Mouse (Mus musculus): ENCODE results near the gene Nmnat1. TPM values are rescaled to one million over a fixed set of nuclear protein-coding genes. Genes with fewer than 3 reads are reported as not detected.
A peak's percentile ranks its signal among the peaks of the same experiment; 100 is the strongest.

The Nmnat1 gene
- polyA plus RNA-seq, 1 experiment from 2014 or later, result 12.2 TPM

- Histone ChIP-seq H3K36me3 (replicated peaks; ENCODE audit: control insufficient read depth, insufficient read depth, low read depth, low read length) (no peaks in the 10 kb centered on the region), H3K4me3 (ENCODE audit: low read depth, low read length) (peak overlapping the region; percentile 89), H3K9ac (replicated peaks; ENCODE audit: low read length) (peak overlapping the region; percentile 88), H3K4me1 (ENCODE audit: control insufficient read depth, insufficient read depth, low read length) (no peaks in the 10 kb centered on the region; the same call in 1 of the 2 replicates), H3K4me2 (ENCODE audit: low read depth, low read length) (peak overlapping the region; percentile 91), H3K9me3 (replicated peaks; ENCODE audit: control insufficient read depth, low read length) (no peaks in the 10 kb centered on the region), H3K27ac (replicated peaks; ENCODE audit: low read depth, low read length) (peak overlapping the region; percentile 47), H3K27me3 (ENCODE audit: control insufficient read depth, insufficient read depth, low read length) (no peaks in the 10 kb centered on the region)
- ATAC-seq (replicated peaks; ENCODE audit: insufficient number of reproducible peaks, low FRiP score, low TSS enrichment, low read depth) (peak; percentile 47), DNase-seq (ENCODE audit: low spot score) (no peak)
- WGBS, result 3% methylated on average over 49 of the region's 52 CpGs
These were observed 33.6 kb upstream of the Nmnat1 start for GRCm38 (mm10) chr4:149518351-149519220.

DNA sequence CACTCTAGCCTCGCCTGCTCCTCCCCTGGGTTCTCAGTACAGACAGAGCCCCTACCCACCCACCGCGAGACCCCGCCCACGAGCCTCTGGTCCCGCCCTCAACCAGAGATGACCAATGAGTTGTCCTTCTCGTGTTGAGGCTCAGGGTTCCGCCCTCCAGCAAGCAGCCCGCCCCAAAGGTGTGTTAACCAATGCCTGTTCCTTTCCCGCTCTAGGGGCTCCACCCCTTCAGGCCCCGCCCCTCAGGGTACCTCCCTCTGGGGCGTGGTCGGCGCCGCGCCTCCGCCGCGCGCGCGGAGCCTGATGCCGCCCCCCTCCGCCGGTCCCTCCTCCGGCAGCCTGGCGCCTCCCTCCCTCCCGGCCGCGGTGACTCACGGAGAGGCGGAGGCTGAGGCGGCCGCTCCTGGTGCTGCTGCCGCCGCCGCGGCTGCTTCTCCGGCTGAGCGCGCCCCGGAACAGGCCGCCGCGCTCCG is 32.9 kb upstream of the Nmnat1 start, which contains the start of gene Ctnnbip1:
Ctnnbip1 (plus strand) TSS at position 369 of the 473 bp plus-strand sequence.
- peak within 1 kb of the TSS; percentile 88 for H3K9ac ChIP-seq (replicated peaks; ENCODE audit: low read length)
- H3K27ac ChIP-seq (replicated peaks; ENCODE audit: low read depth, low read length), result peak within 1 kb of the TSS; percentile 47
- peak within 1 kb of the TSS; percentile 89 for H3K4me3 ChIP-seq (ENCODE audit: low read depth, low read length)
- no peaks in the 10 kb centered on the region for H3K27me3 ChIP-seq (ENCODE audit: control insufficient read depth, insufficient read depth, low read length)
- no peaks in the 10 kb centered on the region; the same call in 1 of the 2 replicates for H3K4me1 ChIP-seq (ENCODE audit: control insufficient read depth, insufficient read depth, low read length)
- no peaks in the 10 kb centered on the region for H3K9me3 ChIP-seq (replicated peaks; ENCODE audit: control insufficient read depth, low read length)
- H3K36me3 ChIP-seq (replicated peaks; ENCODE audit: control insufficient read depth, insufficient read depth, low read depth, low read length), result no peaks in the 10 kb centered on the region
- WGBS, result under 1% methylated on average over 33 of the region's 46 CpGs
- H3K4me2 ChIP-seq (ENCODE audit: low read depth, low read length), result peak within 1 kb of the TSS; percentile 91
- peak; percentile 97 for DNase-seq (ENCODE audit: low spot score)
- peak; percentile 97 for ATAC-seq (replicated peaks; ENCODE audit: insufficient number of reproducible peaks, low FRiP score, low TSS enrichment, low read depth)

- no peak for ATAC-seq (replicated peaks; ENCODE audit: insufficient number of reproducible peaks, low FRiP score, low TSS enrichment, low read depth)
- Histone ChIP-seq H3K9ac (replicated peaks; ENCODE audit: low read length) (no peak overlapping the region), H3K4me3 (ENCODE audit: low read depth, low read length) (no peak overlapping the region), H3K4me1 (ENCODE audit: control insufficient read depth, insufficient read depth, low read length) (no peaks in the 10 kb centered on the region), H3K27me3 (ENCODE audit: control insufficient read depth, insufficient read depth, low read length) (no peaks in the 10 kb centered on the region), H3K36me3 (replicated peaks; ENCODE audit: control insufficient read depth, insufficient read depth, low read depth, low read length) (no peaks in the 10 kb centered on the region), H3K4me2 (ENCODE audit: low read depth, low read length) (no peak overlapping the region), H3K27ac (replicated peaks; ENCODE audit: low read depth, low read length) (no peak overlapping the region), H3K9me3 (replicated peaks; ENCODE audit: control insufficient read depth, low read length) (no peaks in the 10 kb centered on the region)
- WGBS, result 93% methylated on average over 5 of the region's 5 CpGs
- DNase-seq (ENCODE audit: low spot score), result no peak
These were observed 30.7 kb upstream of the Nmnat1 start for GRCm38 (mm10) chr4:149515706-149516105.

DNA sequence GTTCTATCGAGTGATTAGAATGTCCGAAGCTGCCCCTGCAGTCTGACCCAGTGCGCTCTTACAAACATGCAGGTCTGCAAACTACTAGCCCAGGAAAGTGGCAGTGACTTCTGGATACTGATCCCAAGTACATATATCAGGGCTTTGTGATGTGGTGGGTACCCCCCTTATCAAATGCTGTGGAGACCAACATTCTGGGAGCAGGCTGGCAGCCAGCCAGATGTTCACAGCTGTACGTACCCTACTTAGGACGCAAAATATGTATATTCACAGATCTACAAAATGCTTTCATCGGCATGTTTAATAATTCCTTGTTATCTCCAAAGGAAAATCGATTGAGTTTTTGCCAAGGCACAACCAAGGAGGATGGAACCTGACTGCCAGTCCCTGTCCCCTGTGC is 27.1 kb upstream of the Nmnat1 start:
- Histone ChIP-seq H3K9ac (replicated peaks; ENCODE audit: low read length) (no peak overlapping the region), H3K27ac (replicated peaks; ENCODE audit: low read depth, low read length) (no peak overlapping the region), H3K36me3 (replicated peaks; ENCODE audit: control insufficient read depth, insufficient read depth, low read depth, low read length) (no peaks in the 10 kb centered on the region), H3K4me1 (ENCODE audit: control insufficient read depth, insufficient read depth, low read length) (no peaks in the 10 kb centered on the region), H3K9me3 (replicated peaks; ENCODE audit: control insufficient read depth, low read length) (no peaks in the 10 kb centered on the region), H3K4me2 (ENCODE audit: low read depth, low read length) (no peak overlapping the region), H3K4me3 (ENCODE audit: low read depth, low read length) (no peak overlapping the region), H3K27me3 (ENCODE audit: control insufficient read depth, insufficient read depth, low read length) (no peaks in the 10 kb centered on the region)
- DNase-seq (ENCODE audit: low spot score) (no peak), ATAC-seq (replicated peaks; ENCODE audit: insufficient number of reproducible peaks, low FRiP score, low TSS enrichment, low read depth) (no peak)
- WGBS, result 86% methylated on average over 7 of the region's 7 CpGs

DNA sequence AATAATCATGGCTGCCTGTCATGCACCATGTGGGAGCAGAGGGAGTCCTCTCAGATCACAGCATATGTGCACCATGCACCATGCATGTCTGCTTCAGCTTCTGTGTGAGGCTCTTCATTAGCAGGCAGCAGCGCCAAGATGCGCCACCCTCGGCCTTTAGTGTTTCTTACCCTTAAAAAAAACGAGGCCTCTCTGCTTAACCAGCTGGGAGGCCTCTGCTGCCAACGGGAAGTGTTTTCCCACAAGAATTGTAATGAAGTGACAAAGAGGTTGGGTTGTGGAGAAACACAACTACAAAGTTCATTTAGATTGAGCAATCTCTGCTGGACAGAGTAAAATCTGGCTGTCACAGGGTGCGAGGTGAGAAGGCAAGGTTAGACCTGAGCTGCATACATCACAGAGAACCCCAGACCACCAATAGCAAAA is 26.2 kb upstream of the Nmnat1 start:
- Histone ChIP-seq H3K27ac (replicated peaks; ENCODE audit: low read depth, low read length) (no peak overlapping the region), H3K4me3 (ENCODE audit: low read depth, low read length) (no peak overlapping the region), H3K27me3 (ENCODE audit: control insufficient read depth, insufficient read depth, low read length) (no peaks in the 10 kb centered on the region), H3K4me2 (ENCODE audit: low read depth, low read length) (no peak overlapping the region), H3K4me1 (ENCODE audit: control insufficient read depth, insufficient read depth, low read length) (no peaks in the 10 kb centered on the region), H3K9ac (replicated peaks; ENCODE audit: low read length) (no peak overlapping the region), H3K9me3 (replicated peaks; ENCODE audit: control insufficient read depth, low read length) (no peaks in the 10 kb centered on the region), H3K36me3 (replicated peaks; ENCODE audit: control insufficient read depth, insufficient read depth, low read depth, low read length) (no peaks in the 10 kb centered on the region)
- 69% methylated on average over 6 of the region's 6 CpGs for WGBS
- DNase-seq (ENCODE audit: low spot score) (no peak), ATAC-seq (replicated peaks; ENCODE audit: insufficient number of reproducible peaks, low FRiP score, low TSS enrichment, low read depth) (no peak)

DNA sequence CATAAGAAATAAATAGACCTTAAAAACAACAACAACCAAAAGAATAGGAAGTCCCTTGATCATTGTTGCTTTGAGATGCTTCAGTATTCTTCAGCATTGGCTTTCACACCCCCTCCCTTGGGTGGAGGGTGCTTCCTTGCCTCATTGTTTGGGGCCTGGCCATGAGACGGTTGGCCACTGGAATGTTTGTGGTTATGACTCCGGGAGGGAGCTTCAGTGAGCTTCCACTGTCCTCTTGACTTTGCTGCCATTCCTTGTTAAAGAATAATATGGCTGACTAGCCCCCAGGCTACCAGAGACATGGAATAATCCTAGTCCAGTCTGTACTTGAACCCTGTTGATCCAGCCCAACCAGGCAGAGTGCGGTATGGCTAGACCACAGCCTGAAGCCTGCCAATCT is 21.9 kb upstream of the Nmnat1 start:
- no peaks in the 10 kb centered on the region for H3K27me3 ChIP-seq (ENCODE audit: control insufficient read depth, insufficient read depth, low read length)
- WGBS, result 76% methylated on average over 3 of the region's 3 CpGs
- H3K4me2 ChIP-seq (ENCODE audit: low read depth, low read length), result no peak overlapping the region
- H3K36me3 ChIP-seq (replicated peaks; ENCODE audit: control insufficient read depth, insufficient read depth, low read depth, low read length), result no peaks in the 10 kb centered on the region; the same call in 1 of the 2 replicates
- H3K4me3 ChIP-seq (ENCODE audit: low read depth, low read length), result no peak overlapping the region
- H3K4me1 ChIP-seq (ENCODE audit: control insufficient read depth, insufficient read depth, low read length), result no peaks in the 10 kb centered on the region
- DNase-seq (ENCODE audit: low spot score) (no peak), ATAC-seq (replicated peaks; ENCODE audit: insufficient number of reproducible peaks, low FRiP score, low TSS enrichment, low read depth) (no peak)
- no peaks in the 10 kb centered on the region for H3K9me3 ChIP-seq (replicated peaks; ENCODE audit: control insufficient read depth, low read length)
- no peak overlapping the region for H3K9ac ChIP-seq (replicated peaks; ENCODE audit: low read length)
- no peak overlapping the region for H3K27ac ChIP-seq (replicated peaks; ENCODE audit: low read depth, low read length)

DNA sequence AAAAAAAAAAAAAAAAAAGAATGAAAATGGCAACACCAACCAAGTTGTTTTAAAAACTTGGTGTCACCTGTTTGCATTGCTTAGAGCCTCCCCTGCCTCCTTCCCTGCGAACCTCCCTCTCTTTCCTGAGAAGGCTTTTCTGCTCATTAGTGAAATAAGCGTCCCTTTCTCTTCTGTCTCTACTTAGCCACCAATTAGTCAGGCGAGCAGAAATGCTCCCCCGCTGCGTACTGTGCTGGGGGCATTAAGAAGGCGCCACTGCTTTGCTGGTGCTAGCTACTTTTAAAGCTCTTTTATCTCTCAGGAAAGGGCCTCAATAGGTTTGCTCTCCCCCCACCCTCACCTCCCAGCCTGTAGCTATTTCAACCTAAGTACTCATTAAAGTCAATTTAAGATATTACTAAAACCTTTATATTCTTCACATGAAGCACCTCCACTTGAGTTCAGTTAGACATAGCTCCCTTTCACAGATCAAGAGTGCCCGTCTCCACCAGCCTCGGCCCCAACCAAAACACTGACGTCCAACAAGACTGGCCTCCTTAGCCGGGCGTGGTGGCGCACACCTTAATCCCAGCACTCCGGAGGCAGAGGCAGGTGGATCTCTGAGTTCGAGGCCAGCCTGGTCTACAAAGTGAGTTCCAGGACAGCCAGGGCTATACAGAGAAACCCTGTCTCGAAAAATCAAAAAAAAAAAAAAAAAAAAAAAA is 20.4 kb upstream of the Nmnat1 start:
- Histone ChIP-seq H3K4me2 (ENCODE audit: low read depth, low read length) (no peak overlapping the region), H3K27ac (replicated peaks; ENCODE audit: low read depth, low read length) (no peak overlapping the region), H3K9me3 (replicated peaks; ENCODE audit: control insufficient read depth, low read length) (no peaks in the 10 kb centered on the region), H3K27me3 (ENCODE audit: control insufficient read depth, insufficient read depth, low read length) (no peaks in the 10 kb centered on the region), H3K36me3 (replicated peaks; ENCODE audit: control insufficient read depth, insufficient read depth, low read depth, low read length) (no peaks in the 10 kb centered on the region; the same call in 1 of the 2 replicates), H3K4me3 (ENCODE audit: low read depth, low read length) (no peak overlapping the region), H3K4me1 (ENCODE audit: control insufficient read depth, insufficient read depth, low read length) (no peaks in the 10 kb centered on the region), H3K9ac (replicated peaks; ENCODE audit: low read length) (no peak overlapping the region)
- peak; percentile 23 for DNase-seq (ENCODE audit: low spot score)
- no peak for ATAC-seq (replicated peaks; ENCODE audit: insufficient number of reproducible peaks, low FRiP score, low TSS enrichment, low read depth)
- 51% methylated on average over 14 of the region's 15 CpGs for WGBS

DNA sequence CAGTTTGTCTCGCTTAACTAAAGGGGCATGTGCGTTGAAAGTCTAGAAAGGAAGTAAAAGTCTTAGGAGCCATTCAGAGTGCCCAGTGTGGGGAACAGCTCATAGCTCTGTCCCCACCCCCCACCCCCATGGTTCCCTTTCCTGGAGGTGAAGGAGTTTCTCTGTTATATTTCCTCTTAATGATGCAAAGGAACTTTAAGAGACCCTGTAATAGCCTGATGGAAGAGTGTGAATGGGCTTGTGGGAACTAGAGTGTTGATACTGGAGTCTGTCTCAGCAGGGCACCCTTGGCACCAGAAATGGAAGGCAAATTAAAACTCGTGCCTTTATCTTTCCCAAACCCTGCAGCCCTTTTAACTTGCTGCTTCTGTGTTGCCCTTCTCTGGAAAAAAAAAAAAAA is 19.9 kb upstream of the Nmnat1 start:
- no peak overlapping the region for H3K4me3 ChIP-seq (ENCODE audit: low read depth, low read length)
- H3K9me3 ChIP-seq (replicated peaks; ENCODE audit: control insufficient read depth, low read length), result no peaks in the 10 kb centered on the region
- no peak overlapping the region for H3K4me2 ChIP-seq (ENCODE audit: low read depth, low read length)
- H3K27me3 ChIP-seq (ENCODE audit: control insufficient read depth, insufficient read depth, low read length), result no peaks in the 10 kb centered on the region
- no peaks in the 10 kb centered on the region; the same call in 1 of the 2 replicates for H3K36me3 ChIP-seq (replicated peaks; ENCODE audit: control insufficient read depth, insufficient read depth, low read depth, low read length)
- DNase-seq (ENCODE audit: low spot score) (no peak), ATAC-seq (replicated peaks; ENCODE audit: insufficient number of reproducible peaks, low FRiP score, low TSS enrichment, low read depth) (no peak)
- no peaks in the 10 kb centered on the region for H3K4me1 ChIP-seq (ENCODE audit: control insufficient read depth, insufficient read depth, low read length)
- H3K27ac ChIP-seq (replicated peaks; ENCODE audit: low read depth, low read length), result no peak overlapping the region
- 32% methylated on average over 3 of the region's 3 CpGs for WGBS
- H3K9ac ChIP-seq (replicated peaks; ENCODE audit: low read length), result no peak overlapping the region
